Mouse (Mus musculus): ENCODE data around the gene Aim2.

The Aim2 gene

DNA sequence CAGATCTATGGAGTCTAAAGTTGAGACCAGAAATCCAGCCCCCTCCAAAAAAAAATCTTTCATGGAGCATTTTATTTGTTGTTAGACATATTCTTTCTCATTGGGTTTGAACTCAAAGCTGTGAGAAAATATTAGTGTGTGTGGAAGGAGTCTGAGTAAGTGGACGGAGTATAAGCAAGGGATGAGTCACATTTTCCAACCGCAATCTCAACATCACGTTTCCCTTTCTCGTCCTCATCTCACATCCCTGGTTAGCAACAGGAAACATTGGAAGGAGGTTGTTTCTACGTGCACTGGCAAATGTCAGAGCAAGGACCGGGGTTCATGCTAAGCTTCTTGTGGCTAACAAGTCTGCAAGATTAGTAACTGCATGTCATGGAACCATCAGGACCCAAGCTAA lies 41.1 kb downstream of the Aim2 start:
- no peak for DNase-seq (ENCODE audit: low spot score)

DNA sequence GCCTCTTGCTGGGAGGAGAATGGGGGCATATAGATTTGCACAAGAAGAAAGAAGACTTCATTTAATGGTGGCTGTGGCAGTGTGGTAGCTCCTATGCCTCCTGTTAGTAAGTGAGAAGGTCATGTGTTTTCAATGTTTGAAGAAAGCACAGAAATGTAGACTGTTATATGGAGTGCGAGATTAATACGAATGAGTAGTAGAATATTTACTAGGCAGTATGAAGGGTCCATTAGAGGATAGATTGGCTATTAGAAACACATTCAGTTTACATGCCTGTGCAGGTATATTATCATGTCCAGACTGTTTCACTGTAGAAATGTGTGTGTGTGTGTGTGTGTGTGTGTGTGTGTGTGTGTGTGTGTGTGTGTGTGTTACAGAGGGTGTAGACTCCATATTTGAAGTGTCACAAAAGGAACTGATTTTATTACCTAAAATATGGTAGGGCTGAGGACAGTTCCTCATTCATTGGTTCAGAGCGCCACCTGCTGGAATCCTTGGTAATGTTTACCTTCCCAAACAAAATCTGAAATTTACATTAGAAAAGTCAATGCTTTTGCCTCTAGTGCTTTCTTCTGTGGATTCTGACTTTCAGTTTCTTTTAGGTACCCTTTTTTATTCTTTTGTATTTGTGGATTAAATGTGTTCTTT lies 47.8 kb downstream of the Aim2 start:
- peak; percentile 82 for DNase-seq (ENCODE audit: low spot score)

DNA sequence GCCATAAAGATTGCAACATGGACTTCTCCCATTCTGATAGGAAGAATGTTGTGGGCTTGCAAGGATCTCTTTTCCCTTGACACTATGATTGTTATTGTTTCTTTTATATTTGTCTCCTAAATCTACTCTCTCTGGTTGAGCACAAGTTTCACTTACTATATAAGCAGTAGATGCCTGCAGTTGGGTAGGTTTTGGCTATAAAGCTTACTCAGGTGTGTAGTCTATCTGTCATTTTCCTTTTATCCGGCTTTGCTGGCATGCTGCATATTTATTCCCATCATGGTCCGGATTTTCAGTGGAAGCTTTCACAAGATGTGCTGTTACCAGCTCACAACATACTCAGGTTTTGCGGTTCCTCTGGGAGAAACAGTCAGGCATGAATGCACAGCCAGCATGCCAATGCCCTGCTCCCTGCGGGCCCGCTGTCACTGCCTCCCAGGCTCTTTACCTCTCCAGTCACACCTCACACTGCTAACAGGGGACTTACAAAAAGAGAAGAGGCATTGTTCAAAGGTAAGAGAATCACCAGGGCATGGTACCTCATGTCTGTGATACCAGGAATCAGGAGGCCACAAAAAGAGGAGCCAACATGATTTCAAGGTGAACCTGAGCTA lies 54.1 kb downstream of the Aim2 start:
- no peak for DNase-seq (ENCODE audit: low spot score)

DNA sequence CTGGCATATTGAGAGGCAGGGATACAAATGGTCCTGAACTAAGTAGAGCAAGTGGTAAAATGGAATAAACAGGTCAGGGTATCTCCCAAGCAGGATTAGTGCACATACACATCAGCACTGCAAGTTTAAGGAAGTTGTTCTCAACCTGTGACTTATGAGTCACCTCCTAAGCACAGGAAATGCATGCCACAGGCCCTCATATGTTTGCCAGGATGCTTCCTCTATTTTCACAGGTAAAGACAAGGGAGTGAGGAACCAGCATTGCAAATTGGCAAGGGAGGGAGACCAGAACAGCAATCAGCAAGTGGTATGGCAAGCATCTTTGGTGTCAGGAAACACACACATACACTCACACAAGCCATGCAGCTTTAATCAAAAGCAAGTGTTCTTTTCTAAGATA lies 58.4 kb downstream of the Aim2 start:
- DNase-seq (ENCODE audit: low spot score) = no peak

DNA sequence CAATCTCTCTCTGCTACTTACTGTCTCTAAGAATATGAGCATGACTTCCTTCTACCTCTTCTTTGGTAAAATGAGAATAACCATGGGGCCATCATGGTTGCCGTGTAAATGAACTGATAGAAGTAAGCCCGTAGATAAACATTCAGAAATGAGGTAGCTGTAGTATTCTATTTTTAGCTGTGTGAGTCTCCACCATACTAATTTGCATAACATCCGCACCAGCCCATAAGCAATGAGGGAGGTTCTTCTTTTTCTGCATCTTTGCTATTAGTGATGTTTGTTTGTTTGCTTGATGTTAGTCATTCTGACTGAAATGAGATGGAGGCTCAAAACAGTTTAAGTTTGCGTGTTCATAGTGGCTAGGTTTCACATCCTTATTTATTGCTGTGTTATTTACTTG lies 61.2 kb downstream of the Aim2 start:
- DNase-seq (ENCODE audit: low spot score) = no peak

DNA sequence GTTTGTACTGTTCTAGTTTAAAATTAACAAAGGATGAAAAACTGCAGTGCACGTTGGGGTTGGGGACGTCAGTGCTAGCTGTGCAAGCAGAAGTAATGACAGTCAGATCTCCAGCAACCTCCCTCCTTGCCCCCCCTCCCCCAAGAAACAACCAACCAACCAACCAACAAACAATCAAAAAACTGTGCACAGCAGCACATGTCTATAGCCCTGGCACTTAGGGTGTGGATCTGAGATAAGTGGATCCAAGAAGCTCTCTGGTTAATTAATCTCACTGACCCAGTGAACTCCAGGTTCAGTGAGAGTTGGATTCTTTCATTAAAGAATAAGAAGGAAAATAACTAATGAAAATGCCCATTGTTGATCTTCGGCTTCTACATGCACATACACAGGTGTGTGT lies 64.0 kb downstream of the Aim2 start:
- DNase-seq (ENCODE audit: low spot score) = no peak

DNA sequence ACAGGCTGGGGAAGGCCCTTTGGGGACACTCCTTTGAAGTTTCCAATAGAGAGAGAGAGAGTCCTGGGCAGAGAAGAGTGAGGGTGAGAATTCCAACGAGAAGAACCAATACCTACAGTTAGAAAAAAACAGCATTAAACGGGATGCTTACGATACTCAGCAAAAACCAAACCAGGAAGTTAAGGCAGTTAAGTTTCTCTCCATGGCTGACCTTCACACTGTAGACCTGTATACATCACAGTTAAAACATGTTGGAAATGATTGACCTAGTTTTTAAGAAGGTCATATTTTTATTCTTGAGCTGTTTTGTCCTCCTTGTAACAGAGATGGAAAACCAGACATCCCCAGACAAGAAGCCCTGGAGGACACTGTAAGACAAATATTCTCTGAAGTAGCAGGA lies 67.8 kb downstream of the Aim2 start:
- no peak for DNase-seq (ENCODE audit: low spot score)

DNA sequence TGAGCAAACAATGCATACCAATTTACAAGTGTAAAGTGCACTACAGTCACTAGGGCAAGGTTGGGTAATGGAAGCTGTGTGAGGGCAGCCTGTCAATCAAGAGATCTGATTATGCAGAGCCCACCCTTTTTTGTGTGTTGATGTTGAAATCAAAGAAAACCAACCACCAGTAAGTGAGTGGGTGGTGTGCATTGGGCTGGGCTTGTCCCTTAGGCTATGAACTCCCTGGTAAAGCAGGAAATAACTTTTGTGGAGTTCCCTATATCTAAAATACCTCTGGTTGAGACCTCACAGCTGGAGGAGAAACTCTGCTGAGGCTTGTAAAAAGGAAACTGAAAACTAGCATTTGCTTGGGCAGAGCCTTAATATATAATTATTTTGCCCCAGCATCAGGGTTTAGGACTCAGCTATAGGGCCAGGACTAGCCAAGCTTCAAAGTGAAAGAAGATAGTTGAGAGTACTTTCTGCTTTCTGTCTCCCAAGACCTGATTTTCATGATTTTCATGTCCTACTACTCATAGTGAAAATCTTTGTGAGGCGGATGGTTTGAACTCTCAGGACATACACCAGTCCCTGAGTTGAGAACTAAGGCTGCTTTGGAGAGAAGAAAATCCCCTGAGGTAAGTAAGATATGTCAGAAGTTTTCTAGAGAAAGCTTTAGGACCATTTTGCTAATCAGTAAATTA lies 68.4 kb downstream of the Aim2 start:
- no peak for DNase-seq (ENCODE audit: low spot score)

DNA sequence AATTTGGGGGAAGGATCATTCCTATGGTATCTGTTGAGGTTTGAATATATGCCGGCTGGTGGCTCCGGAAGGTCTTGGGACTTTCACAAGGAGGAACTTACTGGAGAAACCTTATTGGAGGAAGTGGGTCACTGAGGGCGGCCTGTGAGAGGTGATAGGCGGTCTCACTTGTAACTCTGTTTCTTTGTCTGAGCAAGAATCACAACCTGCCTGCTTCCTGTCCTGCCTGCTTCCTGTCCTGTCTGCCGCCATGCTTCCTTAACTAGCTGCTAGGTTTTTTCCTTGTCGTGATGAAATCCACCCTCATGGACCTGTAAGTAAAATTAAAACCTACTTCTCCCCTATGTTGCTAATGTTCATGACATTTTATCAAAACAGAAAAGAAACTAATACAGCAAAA lies 69.7 kb downstream of the Aim2 start:
- no peak for DNase-seq (ENCODE audit: low spot score)

DNA sequence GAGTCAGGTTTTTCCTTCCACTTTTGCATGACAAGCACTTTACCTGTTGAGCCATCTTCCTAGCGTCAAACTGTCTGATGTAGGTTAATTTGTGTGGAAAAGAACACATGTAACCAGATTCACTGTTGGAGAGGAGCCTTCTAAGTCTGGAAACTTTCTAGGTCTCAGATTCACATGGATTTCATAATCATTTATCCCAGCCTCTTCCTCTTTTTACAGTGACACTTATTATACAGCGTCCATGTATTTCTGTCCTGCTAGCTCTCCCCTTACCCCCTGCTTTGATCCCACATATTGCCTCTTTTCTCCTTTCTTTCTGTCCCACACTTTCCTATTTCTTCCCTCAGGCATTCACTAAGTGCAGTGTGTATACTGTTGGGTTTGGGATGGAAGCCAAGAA lies 75.7 kb downstream of the Aim2 start:
- no peak for DNase-seq (ENCODE audit: low spot score)

DNA sequence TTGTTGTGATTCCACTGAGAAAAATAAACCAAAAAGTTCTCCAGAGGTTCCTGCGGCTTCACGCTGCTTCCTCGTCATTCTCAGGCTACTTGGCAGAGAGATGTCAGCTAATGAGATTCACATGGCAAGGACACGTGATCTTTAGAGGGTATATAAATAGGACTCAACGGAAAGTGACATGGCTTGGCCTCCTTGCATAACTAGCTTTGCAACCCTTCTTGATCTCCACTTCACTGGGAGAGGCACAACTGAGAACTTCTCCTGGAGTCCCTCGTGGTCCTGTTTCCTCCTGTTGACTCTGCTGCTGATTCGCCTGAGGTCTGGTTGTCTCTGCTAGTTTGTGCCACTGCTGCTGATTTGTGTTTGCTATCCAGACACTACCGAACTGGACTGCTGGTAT lies 76.7 kb downstream of the Aim2 start:
- DNase-seq (ENCODE audit: low spot score) = no peak

DNA sequence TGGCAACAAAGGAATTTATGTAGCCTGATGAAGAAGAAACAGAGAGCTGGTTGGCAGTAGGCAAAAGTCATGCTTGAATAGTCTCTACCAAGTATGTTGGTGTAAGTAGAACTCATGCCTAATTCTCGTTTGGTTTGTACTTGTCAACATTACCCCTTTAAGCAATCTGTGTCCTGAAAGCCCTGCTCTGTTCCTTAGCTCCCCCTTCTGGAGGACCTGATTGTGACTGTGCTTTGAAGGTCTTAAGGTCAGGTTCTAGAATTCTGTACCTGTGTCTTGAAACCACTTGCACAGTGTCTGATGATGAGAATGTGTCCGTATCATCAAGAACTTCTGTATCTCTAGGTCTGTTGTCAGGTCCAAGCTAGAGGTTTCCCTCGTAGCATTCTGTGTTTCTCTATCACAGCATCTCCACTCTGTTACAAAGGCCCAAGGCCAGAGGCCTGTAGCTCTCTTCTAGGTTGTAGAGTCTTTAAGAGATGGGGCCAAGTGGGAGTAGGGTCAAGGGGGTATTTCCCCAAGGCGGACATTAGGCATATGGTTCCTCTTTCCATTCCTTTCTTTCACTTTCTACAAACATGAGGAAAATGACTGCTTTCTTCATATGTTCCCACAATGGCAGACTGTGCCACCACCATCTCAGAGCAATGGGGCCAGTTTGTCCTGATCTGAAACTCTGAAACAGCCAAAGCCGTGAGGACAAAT lies 79.5 kb downstream of the Aim2 start:
- DNase-seq (ENCODE audit: low spot score) = no peak

DNA sequence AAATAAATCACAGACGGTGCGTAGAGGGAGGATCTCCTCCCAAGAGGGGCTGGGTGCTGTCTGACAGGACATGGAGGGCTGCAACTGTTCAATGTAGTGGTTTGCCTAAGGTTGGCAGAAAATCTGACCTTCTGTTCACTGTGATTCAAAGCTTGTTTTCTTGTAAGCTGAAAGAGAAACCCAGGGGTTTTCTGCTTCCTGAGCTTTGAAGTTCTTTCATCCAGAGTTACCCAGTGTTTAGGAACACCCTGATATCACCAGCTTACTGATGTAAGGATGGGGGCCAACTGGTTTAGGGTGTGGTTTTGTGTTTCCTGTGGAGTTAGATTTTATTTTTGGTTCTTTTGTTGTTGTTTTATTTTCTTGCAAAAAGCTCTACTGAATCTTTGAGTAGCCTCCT lies 81.7 kb downstream of the Aim2 start:
- no peak for DNase-seq (ENCODE audit: low spot score)

DNA sequence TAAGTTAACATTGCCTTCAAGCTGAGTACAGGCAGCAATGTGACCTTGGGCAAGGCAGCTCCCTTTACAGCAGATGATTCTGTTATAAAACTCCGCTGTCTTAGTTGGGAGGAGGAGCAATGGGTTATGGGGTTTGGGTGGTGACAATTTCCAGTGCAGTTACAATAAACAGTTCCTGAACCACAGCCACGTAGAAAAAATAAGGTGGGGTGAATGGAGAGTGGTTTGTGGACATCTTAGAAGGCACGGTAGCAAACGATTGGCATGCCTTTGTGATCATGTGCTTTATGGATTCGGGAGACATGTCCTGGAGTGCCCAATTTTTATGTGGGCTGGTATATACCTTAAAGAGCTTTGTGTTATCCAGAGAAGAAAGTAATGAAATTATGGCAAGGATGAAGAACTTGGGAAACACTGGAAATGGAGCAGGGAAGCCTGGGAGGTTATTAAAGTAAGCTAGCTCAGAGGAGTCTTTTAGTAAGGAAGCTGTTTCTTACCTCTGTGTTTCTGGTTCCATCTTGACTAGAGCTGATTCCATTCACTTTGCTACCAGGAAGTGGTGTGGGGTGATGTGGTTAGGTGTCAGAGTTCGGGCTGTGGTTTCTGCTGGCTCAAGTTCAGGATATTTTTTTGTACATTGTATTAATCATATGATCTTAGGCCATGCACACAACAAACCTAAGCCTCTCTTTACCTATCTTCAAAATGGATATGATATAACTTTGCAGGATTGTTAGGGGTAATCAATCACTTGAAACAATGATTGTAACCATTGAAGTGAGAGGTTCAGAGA lies 86.7 kb downstream of the Aim2 start:
- DNase-seq (ENCODE audit: low spot score) = no peak

DNA sequence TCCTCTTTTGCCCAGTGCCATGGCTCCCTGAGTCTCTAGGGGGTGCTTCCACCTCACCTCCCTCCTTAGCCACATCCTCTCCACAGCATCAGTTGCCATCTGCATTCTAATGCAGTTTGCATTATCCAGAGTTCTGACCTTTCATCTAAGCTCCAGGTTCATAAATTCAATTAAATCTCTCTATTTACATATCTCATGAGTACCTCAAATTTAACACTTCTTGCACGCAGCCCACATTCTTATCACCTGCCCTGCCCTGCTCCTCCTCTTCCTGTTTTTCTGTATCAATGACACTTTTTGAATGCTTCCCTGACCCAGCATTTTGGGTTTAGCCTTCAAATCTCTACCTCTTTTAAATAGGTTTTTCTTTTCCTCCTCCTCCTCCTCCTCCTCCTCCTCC lies 90.0 kb downstream of the Aim2 start:
- DNase-seq (ENCODE audit: low spot score) = no peak

DNA sequence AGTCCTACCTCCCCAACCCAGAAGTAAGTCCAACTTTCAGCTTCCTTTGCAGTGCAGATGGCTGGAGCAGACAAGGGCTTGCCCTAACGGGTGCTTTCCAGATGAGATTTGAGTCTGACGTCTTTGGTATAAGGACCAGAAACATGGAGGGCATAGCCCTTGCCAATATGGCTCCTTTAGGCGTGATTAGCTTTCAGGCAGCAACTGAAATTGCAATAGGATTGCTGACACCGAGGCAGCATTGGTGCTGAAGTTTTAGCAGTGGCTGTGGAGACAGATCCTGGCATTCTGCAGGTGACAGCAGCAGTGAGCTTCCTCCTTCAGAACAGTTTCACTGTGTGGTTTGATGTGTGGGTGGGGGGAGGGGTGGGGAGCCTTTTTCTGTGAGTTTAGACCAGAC lies 90.5 kb downstream of the Aim2 start:
- no peak for DNase-seq (ENCODE audit: low spot score)

DNA sequence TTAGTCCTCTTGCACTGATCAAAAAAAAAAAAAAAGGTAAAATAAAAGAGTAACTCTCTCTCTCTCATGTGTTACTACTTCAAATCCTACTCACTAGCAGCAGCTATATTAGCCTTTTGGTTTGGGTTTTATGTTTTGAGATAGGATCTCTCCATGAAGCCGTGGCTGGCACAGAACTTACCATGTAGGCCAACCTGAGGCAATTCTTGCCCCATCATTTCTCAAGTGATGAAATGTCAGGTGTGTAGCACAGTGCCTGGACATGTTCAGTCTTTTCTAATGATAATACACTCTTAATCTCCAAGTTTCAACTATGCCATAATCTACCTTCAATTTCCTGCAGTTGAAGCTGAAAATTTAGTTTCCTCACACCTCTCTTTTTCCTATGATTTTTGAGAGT lies 92.4 kb downstream of the Aim2 start:
- no peak for DNase-seq (ENCODE audit: low spot score)

DNA sequence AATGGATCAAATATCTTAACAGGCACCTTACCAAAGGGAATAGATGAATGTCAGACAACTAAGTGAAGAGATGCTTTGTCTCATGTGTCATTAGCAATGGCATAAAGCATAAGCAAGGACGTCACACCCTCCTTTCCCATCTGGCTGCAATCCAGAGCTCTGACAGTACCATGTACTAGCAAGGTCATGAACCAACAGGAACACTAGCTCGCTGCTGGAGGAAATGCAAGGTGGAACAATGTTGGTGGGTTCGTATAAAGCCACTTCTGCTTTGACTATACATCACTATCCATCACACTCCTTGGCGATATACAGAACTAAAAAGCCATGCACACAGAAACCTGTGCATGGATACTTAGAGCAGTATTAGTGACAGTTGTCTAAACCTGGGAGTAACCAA lies 96.4 kb downstream of the Aim2 start:
- no peak for DNase-seq (ENCODE audit: low spot score)

DNA sequence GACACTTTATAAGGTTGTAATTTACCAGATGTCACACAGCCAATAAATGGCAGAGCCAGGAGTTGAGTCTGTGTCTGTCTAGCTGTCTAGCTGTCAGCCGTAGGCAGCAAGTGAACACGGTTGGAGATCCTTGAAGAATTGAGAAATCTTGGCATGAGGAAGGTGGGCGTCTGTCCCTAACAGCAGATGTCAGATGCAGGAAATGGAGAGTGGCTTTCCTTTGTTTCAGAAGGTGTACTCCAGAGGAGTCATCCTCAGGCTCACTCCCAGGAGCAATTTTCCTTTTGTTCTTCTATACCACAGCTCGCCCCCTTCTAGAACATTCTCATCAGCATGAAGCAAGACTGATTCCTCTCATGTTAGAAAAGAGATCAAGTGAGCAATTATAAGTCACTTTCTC lies 99.9 kb downstream of the Aim2 start:
- DNase-seq (ENCODE audit: low spot score) = no peak

DNA sequence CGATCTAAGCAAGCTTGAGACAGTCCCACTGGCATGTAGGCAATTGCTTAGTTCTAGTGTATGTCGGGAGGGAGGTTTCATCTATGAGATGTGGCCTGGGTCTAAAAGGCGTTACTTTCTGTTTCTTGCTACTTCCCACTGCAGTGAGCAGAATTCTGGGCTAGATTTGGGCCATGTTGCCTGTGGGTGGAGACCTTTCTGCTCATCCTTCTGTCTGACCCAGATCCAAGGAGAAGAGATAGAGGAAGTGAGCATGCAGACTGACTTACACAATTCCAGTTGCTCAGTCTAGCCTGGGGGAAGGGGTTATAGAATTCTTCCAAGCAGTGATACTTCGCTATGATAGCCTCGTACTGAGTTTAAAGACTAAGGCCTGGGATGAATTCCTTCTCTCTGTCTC lies 101.0 kb downstream of the Aim2 start:
- DNase-seq (ENCODE audit: low spot score) = no peak

DNA sequence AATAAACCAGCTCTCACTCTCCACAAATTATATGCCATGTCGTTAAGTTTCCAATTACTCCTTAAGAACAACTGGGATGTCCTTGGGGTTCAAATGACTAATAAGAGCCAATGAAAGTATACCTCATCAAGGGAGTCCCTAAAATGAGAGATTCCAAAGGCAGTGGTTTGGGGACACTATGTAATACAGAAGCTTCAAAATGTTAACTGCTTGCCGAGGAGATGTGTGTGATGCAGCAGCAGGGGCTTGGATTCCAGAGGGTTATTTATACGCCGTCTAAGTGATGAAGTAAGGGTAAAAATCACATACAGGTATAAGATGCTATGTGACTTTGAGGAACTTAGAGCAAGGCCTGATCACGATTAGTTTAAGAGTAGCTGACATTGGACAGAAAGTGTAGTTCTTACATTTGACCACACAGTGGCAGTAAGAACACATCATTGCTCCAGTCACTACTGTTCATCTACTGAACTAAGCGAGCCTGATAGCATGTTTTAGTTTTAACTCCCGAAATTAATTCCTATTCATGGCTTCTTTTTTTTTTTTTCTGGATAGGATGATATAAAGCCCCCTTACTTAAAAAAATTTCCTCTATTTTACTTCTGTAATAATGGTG lies 105.6 kb downstream of the Aim2 start:
- DNase-seq (ENCODE audit: low spot score) = peak; percentile 78

DNA sequence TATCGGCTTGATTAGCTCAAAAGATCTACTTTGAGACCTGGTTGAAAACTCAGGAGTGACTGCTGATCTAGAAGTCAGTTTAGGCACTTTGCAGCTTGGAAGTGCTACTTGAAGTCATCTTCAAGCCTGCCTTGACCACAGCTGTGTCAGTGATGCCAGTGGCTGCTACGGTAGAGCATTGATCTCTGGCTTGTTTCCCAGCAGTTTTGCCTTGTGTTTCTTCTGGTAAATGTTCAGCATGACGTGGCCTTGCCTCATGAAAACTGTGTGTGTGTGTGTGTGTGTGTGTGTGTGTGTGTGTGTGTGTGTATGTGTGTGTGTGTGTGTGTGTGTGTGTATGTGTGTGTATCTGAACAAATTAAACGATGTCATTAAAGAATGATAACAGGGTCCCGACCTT lies 106.1 kb downstream of the Aim2 start:
- DNase-seq (ENCODE audit: low spot score) = no peak
